Mouse (Mus musculus) megakaryocyte-erythroid progenitor cell, adult 5 weeks (primary cell): ENCODE data around the gene Rps27l. TPM values are rescaled to one million over a fixed set of nuclear protein-coding genes. Genes with fewer than 3 reads are reported as not detected.

Experiments used
- polyA plus RNA-seq: library from polyadenylated mRNA; stranded (reverse); fragments of >175 nt; gene quantifications from 2 replicates; pipeline ENCODE4 v1.2.3, GENCODE M21; 2012

Rps27l gene
- 116 and 134 TPM in 2 replicates for polyA plus RNA-seq

DNA sequence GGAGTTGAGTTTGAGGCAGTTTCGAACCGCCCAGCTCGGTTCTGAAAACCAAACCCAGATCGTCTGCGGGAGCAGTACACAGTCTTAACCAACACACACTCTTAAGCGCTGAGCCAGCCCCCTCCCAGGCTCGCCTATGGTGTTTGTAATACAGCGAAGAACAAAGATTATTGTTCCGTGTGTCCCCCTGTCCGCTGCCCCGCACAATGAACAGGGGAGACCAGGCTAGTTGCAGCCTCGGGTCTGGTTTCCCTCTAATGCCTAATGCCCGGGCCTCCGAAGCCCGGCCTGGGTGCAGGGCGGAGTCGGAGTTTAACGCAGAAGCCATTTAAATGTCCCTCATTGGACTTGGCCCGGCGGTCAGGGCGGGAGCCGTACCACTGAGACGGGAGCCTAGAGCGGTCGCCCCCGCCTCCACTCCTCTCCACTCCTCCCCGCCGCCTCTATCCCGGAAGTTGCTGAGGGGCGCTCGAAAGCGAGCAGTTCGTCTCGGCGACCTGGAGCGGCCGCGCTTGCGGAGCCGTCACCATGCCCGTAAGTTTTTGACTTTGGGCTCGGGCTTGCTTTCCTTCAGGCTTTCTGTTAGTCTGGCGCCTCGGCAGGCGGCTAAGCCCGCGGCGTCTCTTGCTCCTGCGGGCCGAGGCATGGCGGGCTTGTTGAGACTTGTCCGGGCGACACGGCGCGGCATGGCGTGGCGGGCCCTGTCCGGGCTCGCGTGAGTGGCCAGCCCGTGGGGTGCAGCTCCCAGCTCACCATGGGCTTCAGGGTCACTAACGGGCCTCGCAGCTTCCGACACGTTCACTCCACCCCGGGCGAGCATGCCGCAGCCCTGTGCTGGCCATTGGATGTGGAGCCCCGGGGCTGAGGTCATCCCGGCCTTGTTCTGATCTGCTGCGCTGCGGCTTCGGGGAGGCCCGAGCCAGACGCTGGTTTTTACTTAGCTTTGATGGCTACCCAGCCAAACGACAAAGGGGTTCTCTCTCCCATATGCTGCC is at the start of gene Rps27l:
Rps27l (plus strand) TSS at position 440 of the 995 bp plus-strand sequence.

DNA sequence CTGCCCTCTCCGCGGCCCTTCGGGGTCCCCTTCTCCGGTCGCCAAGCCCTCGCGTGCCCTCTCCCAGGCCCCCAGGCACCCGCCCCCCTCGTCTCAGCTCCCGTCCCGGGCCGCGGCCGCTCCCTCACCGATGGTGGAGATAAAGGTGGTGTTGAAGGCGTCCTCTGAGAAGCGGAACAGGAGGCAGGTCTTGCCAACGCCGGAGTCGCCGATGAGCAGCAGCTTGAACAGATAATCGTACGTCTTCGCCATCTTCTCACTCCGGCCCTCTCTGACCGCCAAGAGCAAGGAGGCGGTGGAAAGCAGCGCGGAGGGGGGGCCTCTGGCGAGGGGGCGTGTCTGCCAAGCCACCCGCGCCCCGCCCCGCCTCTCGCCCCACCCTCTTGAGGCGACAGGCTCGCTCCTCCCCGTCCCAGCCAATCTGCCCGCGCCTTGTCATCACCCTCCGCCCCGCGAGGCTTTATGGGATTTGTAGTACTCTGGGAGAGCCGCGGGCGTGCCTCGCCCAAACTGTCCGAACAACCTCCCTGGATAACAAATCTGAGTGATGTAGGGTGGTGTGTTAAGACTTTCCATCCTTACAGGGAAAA is 26.4 kb upstream of the Rps27l start, which contains the start of gene Rab8b:
Rab8b (minus strand) TSS at position 306 of the 590 bp plus-strand sequence.

DNA sequence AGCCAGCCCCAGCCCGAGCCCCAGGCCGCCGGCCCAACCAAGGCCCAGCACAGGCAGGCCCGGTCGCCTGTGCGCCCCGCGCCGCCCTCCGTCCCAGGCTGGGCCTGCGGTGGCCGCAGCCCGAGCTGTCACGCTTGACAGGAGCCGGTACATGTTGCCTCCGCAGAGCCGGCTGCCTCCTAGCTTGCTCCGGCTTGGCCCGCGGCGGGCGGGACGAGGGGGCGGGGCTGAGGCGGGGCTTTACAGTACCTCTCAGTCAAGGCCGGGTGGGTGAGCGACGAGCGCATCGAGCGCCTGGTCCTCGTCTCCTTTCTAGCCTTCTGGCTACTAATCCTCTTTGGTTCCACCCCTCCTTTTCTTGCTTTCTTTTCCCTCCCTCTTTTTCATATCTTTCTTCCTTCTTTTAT is 29.4 kb downstream of the Rps27l start, which contains the start of gene Lactb:
Lactb (minus strand) TSS at position 246 of the 407 bp plus-strand sequence.

Other genes with a start within 250 kb of the Rps27l start
- 2.9 and 3.9 TPM in 2 replicates for gene Car12, start 232.4 kb upstream of the Rps27l start, polyA plus RNA-seq
- 0.28 and 0.44 TPM in 2 replicates for gene Aph1b, start 150.6 kb upstream of the Rps27l start, polyA plus RNA-seq
- gene Gm10647, start 149.0 kb upstream of the Rps27l start, polyA plus RNA-seq, result not detected in 2 replicates
- gene Aph1c, start 111.4 kb upstream of the Rps27l start, polyA plus RNA-seq, result 0.26 and 0.34 TPM in 2 replicates
- 3.7 and 4.7 TPM in 2 replicates for gene Rab8b, start 26.4 kb upstream of the Rps27l start, polyA plus RNA-seq
- 12.4 and 14.9 TPM in 2 replicates for gene Lactb, start 29.4 kb downstream of the Rps27l start, polyA plus RNA-seq
- gene Tpm1, start 103.3 kb downstream of the Rps27l start, polyA plus RNA-seq, result 35.1 and 63.5 TPM in 2 replicates